Mouse (Mus musculus): ENCODE data around the gene Insm1. TPM values are rescaled to one million over a fixed set of nuclear protein-coding genes. Genes with fewer than 3 reads are reported as not detected.

Insm1 gene
- total RNA-seq, 2 experiments from 2014 or later: 11.6 to 14.7 TPM

DNA sequence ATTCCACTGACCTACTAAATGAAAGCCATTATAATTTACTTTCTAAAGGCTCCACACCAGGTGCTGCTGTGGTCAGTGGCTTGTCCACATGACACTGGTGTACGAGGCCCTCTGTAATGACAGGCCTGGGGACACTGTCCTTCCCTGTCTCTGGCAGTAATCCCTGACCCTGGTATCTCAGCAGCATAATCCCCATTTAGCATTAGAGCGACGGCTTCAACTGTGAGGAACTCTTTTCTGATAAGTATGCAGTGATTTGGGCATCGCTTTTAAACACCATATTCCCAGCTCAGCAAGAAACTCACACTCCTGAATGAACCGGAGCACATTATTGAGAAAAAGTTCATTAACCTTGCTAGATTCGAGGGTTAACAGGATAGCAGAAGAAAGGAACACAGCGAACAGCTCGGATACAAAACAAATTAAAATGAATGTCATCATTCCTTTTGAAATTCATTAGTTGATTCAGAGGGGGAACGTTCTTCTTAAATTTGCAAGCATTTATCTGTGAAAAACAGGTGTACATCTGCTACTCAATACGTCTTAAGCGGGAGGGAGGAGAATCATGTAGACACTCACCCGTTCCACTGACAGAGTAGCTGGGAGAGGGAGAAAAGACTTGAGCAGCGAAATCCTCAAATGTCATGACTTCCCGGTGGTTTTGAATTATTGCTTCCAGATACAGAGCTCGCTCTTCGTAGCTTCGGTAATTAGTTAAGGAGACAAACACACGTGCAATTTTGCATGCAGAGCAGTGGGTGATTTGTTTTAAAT, 38.3 kb downstream of the Insm1 start:
- intact Hi-C loops (cut with DNase I): no loop called here
- no peak for DNase-seq

DNA sequence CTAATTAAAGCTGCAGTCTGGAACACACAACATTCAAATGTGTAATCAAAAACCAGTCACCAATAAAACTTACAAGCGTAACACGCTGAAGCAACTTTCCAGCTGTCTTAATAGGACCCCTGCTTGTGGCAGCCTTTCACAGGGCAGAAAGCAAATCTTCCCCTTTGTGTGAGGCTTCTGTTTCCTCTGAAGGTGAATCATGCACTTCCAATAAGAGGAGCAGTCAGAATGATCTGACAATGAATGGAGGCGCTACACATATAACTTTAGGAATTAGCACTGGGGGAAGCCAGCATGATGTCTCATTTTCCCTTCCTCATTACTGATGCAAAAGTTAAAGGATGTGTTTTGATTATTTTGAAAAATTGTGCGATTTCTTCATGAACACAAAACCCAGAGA, 39.4 kb downstream of the Insm1 start:
- intact Hi-C loops (cut with DNase I): no loop called here
- no peak for DNase-seq

DNA sequence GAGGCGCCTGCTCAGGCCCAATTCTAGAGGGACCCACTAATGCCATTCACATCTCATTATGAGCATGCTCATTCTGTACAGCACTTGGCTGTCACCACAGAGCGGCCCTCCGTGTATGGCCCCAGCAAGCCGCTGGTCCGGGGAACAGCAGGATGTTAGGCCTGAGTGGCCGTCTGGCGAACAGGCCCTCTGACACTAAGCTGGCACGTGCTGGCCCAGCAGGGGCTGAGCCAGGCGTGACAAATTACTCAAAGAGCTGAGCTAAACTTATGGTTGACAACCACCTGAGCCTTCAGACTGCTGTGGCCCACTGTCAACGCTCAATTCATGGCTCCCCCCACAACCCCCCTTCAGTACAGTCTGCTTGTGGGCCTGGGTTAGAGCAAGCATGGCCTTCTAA, 40.5 kb downstream of the Insm1 start:
- DNase-seq: peak; percentile 93
- intact Hi-C loops (cut with DNase I): no loop called here

DNA sequence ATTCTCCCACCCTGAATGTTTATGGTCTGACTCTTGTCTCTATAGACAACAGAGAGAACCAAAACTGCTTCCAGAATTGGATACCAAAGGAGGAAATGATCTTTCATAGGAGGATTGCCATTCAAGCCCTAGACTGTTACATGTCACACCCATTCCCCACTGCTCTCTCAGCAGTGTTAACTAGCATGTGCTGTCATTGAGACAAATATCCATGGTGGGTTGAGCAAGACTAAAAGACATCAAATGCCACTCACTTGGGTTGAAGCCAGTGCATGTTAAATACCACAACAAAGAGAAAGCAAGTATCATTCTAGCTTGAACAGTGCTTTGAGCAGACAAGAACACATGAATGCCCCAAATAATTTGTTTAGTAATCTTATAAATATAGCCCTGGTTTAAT, 41.2 kb downstream of the Insm1 start:
- intact Hi-C loops (cut with DNase I): no loop called here
- no peak for DNase-seq

DNA sequence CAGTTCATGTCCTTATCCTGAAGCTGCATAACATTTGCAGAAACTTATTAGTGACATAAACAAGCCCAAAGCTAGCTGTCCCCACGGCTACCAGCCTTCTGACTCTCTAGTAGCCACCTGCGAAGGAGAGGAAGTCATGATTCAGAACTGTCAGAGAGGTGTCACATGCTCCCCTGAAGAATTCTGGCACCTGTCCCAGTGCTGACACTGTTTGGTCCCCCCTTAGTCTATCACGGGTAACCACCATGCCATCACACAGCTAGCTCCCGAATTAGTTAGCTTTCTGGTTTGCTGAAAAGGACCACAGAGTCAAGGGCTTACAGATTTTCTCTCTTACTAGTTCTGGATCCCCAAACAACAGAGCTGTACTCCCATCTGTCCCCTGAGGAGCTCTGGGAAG, 43.3 kb downstream of the Insm1 start:
- DNase-seq: peak; percentile 51
- intact Hi-C loops (cut with DNase I): no loop called here

DNA sequence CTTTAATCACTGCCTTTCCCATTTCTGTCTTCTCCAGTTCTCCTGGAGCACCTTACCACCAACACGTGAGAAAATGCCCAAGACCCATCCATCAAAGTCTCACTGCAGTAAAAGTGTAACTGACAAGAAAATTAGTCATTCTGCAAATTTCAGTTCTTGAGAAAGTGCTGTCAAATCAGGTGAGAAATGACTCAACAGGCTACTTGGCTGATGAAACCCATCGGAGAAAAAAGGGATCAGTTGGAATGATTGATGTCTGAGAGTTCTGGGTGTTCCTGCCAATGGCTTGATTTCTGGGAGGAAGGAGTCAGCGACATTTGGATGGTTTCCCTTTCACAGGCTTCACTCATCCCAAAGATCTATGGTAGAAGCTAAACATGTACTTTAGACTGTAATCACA, 44.8 kb downstream of the Insm1 start:
- DNase-seq: no peak
- intact Hi-C loops (cut with DNase I): no loop called here

Data from left cerebral cortex, postnatal 4 days (tissue).